Mouse (Mus musculus) C2C12 (cell line): Measurements from ENCODE around the gene Pgam2. TPM values are rescaled to one million over a fixed set of nuclear protein-coding genes. Genes with fewer than 3 reads are reported as not detected.
"Not testable (repeated sequence)": the region's sequence is repeated elsewhere in the genome, so short reads cannot be mapped to it uniquely, and the experiment has no call there.

Source experiments
- H3K27me3 ChIP-seq: one replicate; pipeline ENCODE4 v1.6.1; 2011; ENCODE audit not compliant: control insufficient read depth, insufficient read depth, insufficient read length
- H3K36me3 ChIP-seq: one replicate; pipeline ENCODE4 v1.6.1; 2011; ENCODE audit not compliant: control insufficient read depth, insufficient read depth
- H3K4me3 ChIP-seq: one replicate; pipeline ENCODE4 v1.5.1; 2011; ENCODE audit warnings: mild to moderate bottlenecking, control low read depth; ENCODE audit not compliant: poor library complexity, insufficient read depth, severe bottlenecking
- H3K79me2 ChIP-seq: one replicate; pipeline ENCODE4 v1.6.1; 2011; ENCODE audit not compliant: control insufficient read depth, insufficient read depth
- H3K79me3 ChIP-seq: one replicate; pipeline ENCODE4 v1.6.1; 2011; ENCODE audit warnings: low read depth, control low read depth
- H3ac ChIP-seq: one replicate; pipeline ENCODE3; 2011; ENCODE audit warnings: low read depth; ENCODE audit not compliant: control insufficient read depth, insufficient read length
- CEBPB ChIP-seq: IDR thresholded peaks from one replicate; pipeline ENCODE4 v1.6.1; 2011; ENCODE audit warnings: low read depth, mild to moderate bottlenecking, control low read depth, moderate library complexity
- CTCF ChIP-seq: IDR thresholded peaks from one replicate; pipeline ENCODE4 v1.5.1; 2011; ENCODE audit not compliant: control insufficient read depth, insufficient read depth, insufficient read length
- FOSL1 ChIP-seq: IDR thresholded peaks from one replicate; pipeline ENCODE4 v1.8.0; 2011; ENCODE audit warnings: mild to moderate bottlenecking, low read length; ENCODE audit not compliant: poor library complexity, insufficient read depth, severe bottlenecking
- MAX ChIP-seq: IDR thresholded peaks from one replicate; pipeline ENCODE4 v1.6.1; 2011; ENCODE audit warnings: mild to moderate bottlenecking, control low read depth
- MYOD1 ChIP-seq: IDR thresholded peaks from one replicate; pipeline ENCODE4 v1.6.1; 2011; ENCODE audit warnings: low read depth; ENCODE audit not compliant: control insufficient read depth, insufficient read length
- MYOG ChIP-seq: IDR thresholded peaks from one replicate; pipeline ENCODE4 v1.6.1; 2011; ENCODE audit not compliant: control insufficient read depth, insufficient read length; ENCODE audit errors: extremely low read depth
- USF1 ChIP-seq: IDR thresholded peaks from one replicate; pipeline ENCODE4 v1.6.1; 2011; ENCODE audit warnings: low read depth, mild to moderate bottlenecking, control low read depth, moderate library complexity
- polyA plus RNA-seq: library from polyadenylated mRNA; unstranded; fragments of >200 nt; fragmentation: generic; extraction: Trizol; gene quantifications from one replicate; pipeline ENCODE4 v1.2.1, GENCODE M21; 2012; ENCODE audit warnings: missing spikeins

Gene Pgam2
- polyA plus RNA-seq, 1 experiment, result 3.3 TPM

GRCm38 (mm10) chr11:5819223-5819622, 15.7 kb upstream of the Pgam2 start:
- H3K79me2 ChIP-seq, result no peaks in the 10 kb centered on the region
- no peak overlapping the region for H3ac ChIP-seq
- no peak for TF ChIP-seq USF1
- TF ChIP-seq FOSL1, result no peak
- TF ChIP-seq CEBPB, result no peak
- no peak for TF ChIP-seq MAX
- no peak for TF ChIP-seq MYOD1
- no peak for TF ChIP-seq CTCF
- no peak for TF ChIP-seq MYOG
- no peaks in the 10 kb centered on the region for H3K79me3 ChIP-seq
- no peak overlapping the region for H3K4me3 ChIP-seq
- H3K27me3 ChIP-seq, result no peaks in the 10 kb centered on the region
- no peaks in the 10 kb centered on the region for H3K36me3 ChIP-seq

DNA sequence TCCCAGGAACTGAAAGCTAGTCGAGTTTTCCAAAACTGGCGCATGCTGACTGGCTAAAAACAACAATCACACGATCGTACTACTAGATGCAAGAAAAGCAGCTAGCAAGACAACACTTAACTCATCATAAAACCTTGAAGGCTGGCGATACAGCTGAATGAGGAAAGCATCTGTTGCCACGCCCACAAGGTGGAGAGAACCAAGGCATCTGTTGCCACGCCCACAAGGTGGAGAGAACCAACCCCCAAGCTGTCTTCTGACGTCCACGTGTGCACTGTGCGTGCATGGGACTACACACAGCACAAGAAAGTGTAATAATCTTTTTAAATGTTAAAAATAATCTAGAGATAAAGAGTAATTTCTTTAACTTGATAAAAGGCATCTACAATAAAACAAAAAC, 9.8 kb upstream of the Pgam2 start:
- TF ChIP-seq CEBPB (no peak), MYOD1 (no peak), CTCF (no peak), MAX (no peak), FOSL1 (no peak), USF1 (no peak), MYOG (no peak)
- Histone ChIP-seq H3ac (no peak overlapping the region), H3K36me3 (no peaks in the 10 kb centered on the region), H3K79me2 (no peaks in the 10 kb centered on the region), H3K79me3 (no peaks in the 10 kb centered on the region), H3K27me3 (no peaks in the 10 kb centered on the region), H3K4me3 (no peak overlapping the region)

GRCm38 (mm10) chr11:5809487-5809886, 6.0 kb upstream of the Pgam2 start:
- not testable (repeated sequence) for H3K4me3 ChIP-seq, H3K79me3 ChIP-seq, H3K36me3 ChIP-seq, H3K79me2 ChIP-seq, H3K27me3 ChIP-seq, H3ac ChIP-seq

DNA sequence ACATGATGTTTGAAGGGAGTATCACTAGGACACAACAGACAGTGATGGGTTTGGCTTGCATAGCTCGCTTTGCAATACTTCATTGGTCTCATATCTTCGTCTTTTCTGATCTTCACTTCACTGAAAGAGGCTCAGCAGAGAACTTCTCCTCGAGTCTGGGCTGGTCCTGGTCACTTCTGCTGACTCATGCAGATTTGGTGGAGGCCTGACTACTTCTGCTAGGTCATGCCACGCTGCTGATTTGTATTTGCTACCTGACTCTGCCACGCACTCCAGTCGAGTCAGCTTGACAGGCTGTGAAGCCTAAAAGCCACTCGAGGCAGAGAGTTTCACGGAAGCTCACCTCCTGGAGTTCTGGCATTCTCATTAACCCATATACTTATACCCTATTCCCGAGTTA, 4.4 kb upstream of the Pgam2 start:
- Histone ChIP-seq H3K27me3 (no peaks in the 10 kb centered on the region), H3K4me3 (no peak overlapping the region), H3K36me3 (no peaks in the 10 kb centered on the region), H3K79me3 (no peaks in the 10 kb centered on the region), H3ac (no peak overlapping the region), H3K79me2 (no peaks in the 10 kb centered on the region)
- TF ChIP-seq CEBPB (no peak), MYOG (no peak), FOSL1 (no peak), MAX (no peak), MYOD1 (no peak), CTCF (no peak), USF1 (no peak)

DNA sequence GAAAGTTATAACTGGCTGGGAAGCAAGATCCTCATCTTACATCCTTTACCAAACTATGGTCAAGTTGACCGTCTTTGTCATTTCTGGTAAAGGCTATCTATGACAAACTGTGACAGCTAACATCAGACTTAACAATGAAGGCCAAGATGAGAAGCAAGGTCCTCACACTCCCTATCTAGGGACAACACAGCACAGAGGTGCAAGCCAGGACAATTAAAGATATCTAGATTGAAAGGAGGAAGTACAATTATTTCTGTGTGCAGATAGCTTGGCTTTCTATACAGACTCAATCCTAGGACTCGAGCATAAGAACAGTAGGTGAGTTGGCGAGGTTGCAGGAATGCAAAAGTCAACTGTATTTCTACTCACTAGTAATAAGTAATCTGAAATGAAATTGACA, 2.2 kb upstream of the Pgam2 start:
- Histone ChIP-seq H3ac (no peak overlapping the region), H3K27me3 (no peaks in the 10 kb centered on the region), H3K36me3 (peaks cover 7% of the 10 kb centered on the region), H3K4me3 (no peak overlapping the region), H3K79me2 (no peaks in the 10 kb centered on the region), H3K79me3 (no peaks in the 10 kb centered on the region)
- TF ChIP-seq MAX (no peak), USF1 (no peak), CEBPB (no peak), CTCF (no peak), MYOG (no peak), FOSL1 (no peak), MYOD1 (no peak)

DNA sequence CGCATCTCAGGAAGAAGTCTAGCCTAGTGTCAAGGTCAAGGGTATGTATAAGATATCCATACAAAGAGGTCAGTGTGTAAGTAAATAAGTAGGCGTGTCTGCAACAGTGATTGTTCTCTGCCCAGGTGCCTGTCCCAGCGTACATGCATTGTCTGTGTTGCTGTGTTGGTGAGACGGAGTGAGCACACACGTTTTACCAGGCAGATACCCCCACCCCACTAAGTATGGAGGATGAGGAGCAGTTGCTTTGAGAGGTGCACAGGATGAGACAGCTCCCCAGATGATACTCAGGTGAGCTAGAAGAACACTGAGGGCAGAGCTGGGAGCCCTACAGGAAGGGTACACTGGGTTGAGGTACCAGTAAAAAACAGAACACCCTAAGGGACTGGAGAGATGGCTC, 641 bp upstream of the Pgam2 start:
- Histone ChIP-seq H3K36me3 (peaks cover 22% of the 10 kb centered on the region), H3K27me3 (no peaks in the 10 kb centered on the region), H3ac (no peak overlapping the region), H3K4me3 (no peak overlapping the region), H3K79me2 (no peaks in the 10 kb centered on the region), H3K79me3 (no peaks in the 10 kb centered on the region)
- TF ChIP-seq CEBPB (no peak), CTCF (no peak), MAX (no peak), MYOD1 (no peak), USF1 (no peak), MYOG (no peak), FOSL1 (no peak)
